Mouse (Mus musculus): ENCODE measurements around the gene Hist1h3e. TPM values are rescaled to one million over a fixed set of nuclear protein-coding genes. Genes with fewer than 3 reads are reported as not detected.
"Not testable (repeated sequence)": the region's sequence is repeated elsewhere in the genome, so short reads cannot be mapped to it uniquely, and the experiment has no call there.

The Hist1h3e gene
- polyA plus RNA-seq, 1 experiment, result 245 TPM

GRCm38 (mm10) chr13:23576351-23576881 is 14.2 kb upstream of the Hist1h3e start:
- Histone ChIP-seq H3K27me3 (ENCODE audit: control insufficient read depth, insufficient read depth, low read length) (no peaks in the 10 kb centered on the region), H3K27ac (ENCODE audit: control insufficient read depth, insufficient read depth, low read length) (no peak overlapping the region; the same call in 1 of the 2 replicates), H3K4me3 (ENCODE audit: control insufficient read depth, insufficient read depth, low read length) (no peak overlapping the region), H3K4me1 (replicated peaks; ENCODE audit: control insufficient read depth, insufficient read depth, low read length) (peaks cover 3% of the 10 kb centered on the region), H3K36me3 (ENCODE audit: control insufficient read depth, insufficient read depth, low read length) (no peaks in the 10 kb centered on the region)
- 53% methylated on average over 7 of the region's 7 CpGs for WGBS
- TF ChIP-seq POLR2A (IDR thresholded peaks at IDR 0.05; ENCODE audit: control insufficient read depth, extremely low read depth, insufficient read depth, low read length, poor library complexity), result no peak
- no peak for TF ChIP-seq CTCF (IDR thresholded peaks at IDR 0.05; ENCODE audit: borderline replicate concordance, control insufficient read depth, extremely low read depth, insufficient read depth, low read length, poor library complexity)
- DNase-seq, result no peak

GRCm38 (mm10) chr13:23575864-23576313 is 13.7 kb upstream of the Hist1h3e start:
- Histone ChIP-seq H3K4me3 (ENCODE audit: control insufficient read depth, insufficient read depth, low read length) (peak overlapping the region; percentile 43), H3K27ac (ENCODE audit: control insufficient read depth, insufficient read depth, low read length) (peak overlapping the region; percentile 49)
- not testable (repeated sequence) for DNase-seq; H3K27me3 ChIP-seq (ENCODE audit: control insufficient read depth, insufficient read depth, low read length); H3K36me3 ChIP-seq (ENCODE audit: control insufficient read depth, insufficient read depth, low read length); H3K4me1 ChIP-seq (replicated peaks; ENCODE audit: control insufficient read depth, insufficient read depth, low read length)
- 1% methylated on average over 17 of the region's 40 CpGs for WGBS

- no peak for TF ChIP-seq CTCF (IDR thresholded peaks at IDR 0.05; ENCODE audit: borderline replicate concordance, control insufficient read depth, extremely low read depth, insufficient read depth, low read length, poor library complexity)
- TF ChIP-seq POLR2A (IDR thresholded peaks at IDR 0.05; ENCODE audit: control insufficient read depth, extremely low read depth, insufficient read depth, low read length, poor library complexity), result no peak
- Histone ChIP-seq H3K36me3 (ENCODE audit: control insufficient read depth, insufficient read depth, low read length) (no peaks in the 10 kb centered on the region), H3K4me1 (replicated peaks; ENCODE audit: control insufficient read depth, insufficient read depth, low read length) (peaks cover 3% of the 10 kb centered on the region), H3K4me3 (ENCODE audit: control insufficient read depth, insufficient read depth, low read length) (peak within 1 kb of the TSS; percentile 47), H3K27me3 (ENCODE audit: control insufficient read depth, insufficient read depth, low read length) (no peaks in the 10 kb centered on the region), H3K27ac (ENCODE audit: control insufficient read depth, insufficient read depth, low read length) (peak within 1 kb of the TSS; percentile 94)
- WGBS, result under 1% methylated on average over 18 of the region's 18 CpGs
- no peak for DNase-seq
Measured at GRCm38 (mm10) chr13:23575271-23575851, 13.2 kb upstream of the Hist1h3e start, which contains the start of gene Hist1h3d. Gene Hist1h3d, plus strand, starts transcription at chr13:23575763.

GRCm38 (mm10) chr13:23574546-23575170 is 12.5 kb upstream of the Hist1h3e start:
- WGBS, result under 1% methylated on average over 13 of the region's 39 CpGs
- DNase-seq, result not testable (repeated sequence)
- peak overlapping the region; percentile 47 for H3K4me3 ChIP-seq (ENCODE audit: control insufficient read depth, insufficient read depth, low read length)

GRCm38 (mm10) chr13:23573898-23574524 is 11.8 kb upstream of the Hist1h3e start, which contains the start of the genes Hist1h2bf and Hist1h2ad:
Gene Hist1h2bf, minus strand, starts transcription at chr13:23574196.
Gene Hist1h2ad, plus strand, starts transcription at chr13:23574381.
- H3K4me1 ChIP-seq (replicated peaks; ENCODE audit: control insufficient read depth, insufficient read depth, low read length); H3K27me3 ChIP-seq (ENCODE audit: control insufficient read depth, insufficient read depth, low read length); H3K36me3 ChIP-seq (ENCODE audit: control insufficient read depth, insufficient read depth, low read length): not testable (repeated sequence)
- DNase-seq, result peak; percentile 89
- peak; percentile 24; the same call in 1 of the 2 replicates for TF ChIP-seq POLR2A (IDR thresholded peaks at IDR 0.05; ENCODE audit: control insufficient read depth, extremely low read depth, insufficient read depth, low read length, poor library complexity)
- peak within 1 kb of the TSS; percentile 55 for H3K4me3 ChIP-seq (ENCODE audit: control insufficient read depth, insufficient read depth, low read length)
- peak within 1 kb of the TSS; percentile 94 for H3K27ac ChIP-seq (ENCODE audit: control insufficient read depth, insufficient read depth, low read length)
- 0% methylated on average over 40 of the region's 42 CpGs for WGBS

More at GRCm38 (mm10) chr13:23574546-23575170, 12.5 kb upstream of the Hist1h3e start:
- H3K27me3 ChIP-seq (ENCODE audit: control insufficient read depth, insufficient read depth, low read length); H3K36me3 ChIP-seq (ENCODE audit: control insufficient read depth, insufficient read depth, low read length); H3K4me1 ChIP-seq (replicated peaks; ENCODE audit: control insufficient read depth, insufficient read depth, low read length): not testable (repeated sequence)
- peak overlapping the region; percentile 94 for H3K27ac ChIP-seq (ENCODE audit: control insufficient read depth, insufficient read depth, low read length)

GRCm38 (mm10) chr13:23573034-23573897 is 11.1 kb upstream of the Hist1h3e start:
- not testable (repeated sequence) for DNase-seq; H3K4me1 ChIP-seq (replicated peaks; ENCODE audit: control insufficient read depth, insufficient read depth, low read length); H3K27me3 ChIP-seq (ENCODE audit: control insufficient read depth, insufficient read depth, low read length); H3K36me3 ChIP-seq (ENCODE audit: control insufficient read depth, insufficient read depth, low read length)
- H3K4me3 ChIP-seq (ENCODE audit: control insufficient read depth, insufficient read depth, low read length), result peak overlapping the region; percentile 55
- 5% methylated on average over 20 of the region's 20 CpGs for WGBS
- peak overlapping the region; percentile 93 for H3K27ac ChIP-seq (ENCODE audit: control insufficient read depth, insufficient read depth, low read length)

Data from thymus, adult 2 months (tissue).